Mouse (Mus musculus): ENCODE data around the gene Ctc1. TPM values are rescaled to one million over a fixed set of nuclear protein-coding genes. Genes with fewer than 3 reads are reported as not detected.

The Ctc1 gene
- polyA plus RNA-seq, 1 experiment from 2014 or later = 58.8 TPM

- Histone ChIP-seq H3K4me3 (replicated peaks) (peak overlapping the region; percentile 52), H3K9ac (replicated peaks) (peak overlapping the region; percentile 66), H3K4me2 (replicated peaks) (peak overlapping the region; percentile 50), H3K27me3 (no peaks in the 10 kb centered on the region), H3K9me3 (no peaks in the 10 kb centered on the region), H3K36me3 (peaks cover 27% of the 10 kb centered on the region), H3K27ac (peak overlapping the region; percentile 68), H3K4me1 (replicated peaks) (peaks cover 30% of the 10 kb centered on the region)
- under 1% methylated on average over 34 of the region's 34 CpGs for WGBS
- 0 out of 2 replicates have a peak, but pooled peaks have one; percentile 5 for ATAC-seq
Measured at GRCm38 (mm10) chr11:69037231-69038061, 21.7 kb downstream of the Ctc1 start.

- ATAC-seq = no peak
- 0 out of 2 replicates have a peak overlapping the region, but pooled peaks have one; percentile 85 for H3K27ac ChIP-seq
- no peaks in the 10 kb centered on the region for H3K9me3 ChIP-seq
- H3K27me3 ChIP-seq = no peaks in the 10 kb centered on the region
- no peak overlapping the region for H3K9ac ChIP-seq (replicated peaks)
- peaks cover 30% of the 10 kb centered on the region for H3K4me1 ChIP-seq (replicated peaks)
- H3K4me2 ChIP-seq (replicated peaks) = 0 out of 2 replicates have a peak overlapping the region, but pooled peaks have one; percentile 73
- no peak overlapping the region for H3K4me3 ChIP-seq (replicated peaks)
- H3K36me3 ChIP-seq = peaks cover 20% of the 10 kb centered on the region
- WGBS = 75% methylated on average over 5 of the region's 5 CpGs
Measured at GRCm38 (mm10) chr11:69038173-69038572, 22.5 kb downstream of the Ctc1 start.

- H3K27me3 ChIP-seq = no peaks in the 10 kb centered on the region
- peak within 1 kb of the TSS; percentile 62 for H3K4me3 ChIP-seq (replicated peaks)
- H3K4me2 ChIP-seq (replicated peaks) = peak within 1 kb of the TSS; percentile 93
- peak within 1 kb of the TSS; percentile 63 for H3K9ac ChIP-seq (replicated peaks)
- ATAC-seq = peak; percentile 84
- peaks cover 18% of the 10 kb centered on the region for H3K36me3 ChIP-seq
- H3K27ac ChIP-seq = peak within 1 kb of the TSS; percentile 61
- H3K9me3 ChIP-seq = no peaks in the 10 kb centered on the region
- H3K4me1 ChIP-seq (replicated peaks) = peaks cover 31% of the 10 kb centered on the region
- under 1% methylated on average over 54 of the region's 54 CpGs for WGBS
Measured at GRCm38 (mm10) chr11:69045531-69046394, 30.1 kb downstream of the Ctc1 start, which contains the start of gene Aurkb. Gene Aurkb (plus strand): TSS chr11:69045647.

- no peak for ATAC-seq
- WGBS = 21% methylated on average over 9 of the region's 9 CpGs
- Histone ChIP-seq H3K27me3 (no peaks in the 10 kb centered on the region), H3K4me1 (replicated peaks) (peaks cover 31% of the 10 kb centered on the region), H3K4me2 (replicated peaks) (peak overlapping the region; percentile 93), H3K9ac (replicated peaks) (peak overlapping the region; percentile 63), H3K27ac (no peak overlapping the region), H3K9me3 (no peaks in the 10 kb centered on the region), H3K4me3 (replicated peaks) (peak overlapping the region; percentile 62), H3K36me3 (peaks cover 20% of the 10 kb centered on the region)
Measured at GRCm38 (mm10) chr11:69046395-69046774, 30.7 kb downstream of the Ctc1 start.

- Histone ChIP-seq H3K27me3 (no peaks in the 10 kb centered on the region), H3K9ac (replicated peaks) (no peak overlapping the region), H3K36me3 (peaks cover 20% of the 10 kb centered on the region), H3K27ac (no peak overlapping the region), H3K4me2 (replicated peaks) (peak overlapping the region; percentile 93), H3K4me3 (replicated peaks) (no peak overlapping the region), H3K4me1 (replicated peaks) (peaks cover 31% of the 10 kb centered on the region), H3K9me3 (no peaks in the 10 kb centered on the region)
- ATAC-seq = no peak
- 93% methylated on average over 12 of the region's 12 CpGs for WGBS
Measured at GRCm38 (mm10) chr11:69047592-69047991, 31.9 kb downstream of the Ctc1 start.

- no peak overlapping the region for H3K9ac ChIP-seq (replicated peaks)
- WGBS = 93% methylated on average over 14 of the region's 14 CpGs
- no peaks in the 10 kb centered on the region for H3K27me3 ChIP-seq
- H3K27ac ChIP-seq = no peak overlapping the region
- peaks cover 31% of the 10 kb centered on the region for H3K4me1 ChIP-seq (replicated peaks)
- no peak overlapping the region for H3K4me3 ChIP-seq (replicated peaks)
- no peak overlapping the region for H3K4me2 ChIP-seq (replicated peaks)
- no peak for ATAC-seq
- H3K36me3 ChIP-seq = peaks cover 20% of the 10 kb centered on the region
- no peaks in the 10 kb centered on the region for H3K9me3 ChIP-seq
Measured at GRCm38 (mm10) chr11:69048151-69048550, 32.4 kb downstream of the Ctc1 start.

GRCm38 (mm10) chr11:69050748-69051147, 35.0 kb downstream of the Ctc1 start:
- no peak for ATAC-seq
- Histone ChIP-seq H3K4me2 (replicated peaks) (no peak overlapping the region), H3K36me3 (peaks cover 20% of the 10 kb centered on the region)

GRCm38 (mm10) chr11:69051771-69052170, 36.1 kb downstream of the Ctc1 start:
- H3K4me3 ChIP-seq (replicated peaks) = no peak overlapping the region
- H3K4me2 ChIP-seq (replicated peaks) = no peak overlapping the region
- H3K9ac ChIP-seq (replicated peaks) = no peak overlapping the region
- H3K9me3 ChIP-seq = no peaks in the 10 kb centered on the region
- ATAC-seq = no peak
- peaks cover 18% of the 10 kb centered on the region for H3K4me1 ChIP-seq (replicated peaks)
- H3K27me3 ChIP-seq = no peaks in the 10 kb centered on the region
- 53% methylated on average over 4 of the region's 4 CpGs for WGBS
- no peak overlapping the region for H3K27ac ChIP-seq
- peaks cover 20% of the 10 kb centered on the region for H3K36me3 ChIP-seq

More at GRCm38 (mm10) chr11:69050748-69051147, 35.0 kb downstream of the Ctc1 start:
- H3K27me3 ChIP-seq = no peaks in the 10 kb centered on the region
- peaks cover 28% of the 10 kb centered on the region for H3K4me1 ChIP-seq (replicated peaks)
- WGBS = 89% methylated on average over 8 of the region's 8 CpGs
- H3K9me3 ChIP-seq = no peaks in the 10 kb centered on the region
- no peak overlapping the region for H3K27ac ChIP-seq
- no peak overlapping the region for H3K9ac ChIP-seq (replicated peaks)
- H3K4me3 ChIP-seq (replicated peaks) = no peak overlapping the region

- Histone ChIP-seq H3K36me3 (peaks cover 20% of the 10 kb centered on the region), H3K4me2 (replicated peaks) (no peak overlapping the region), H3K27ac (no peak overlapping the region), H3K4me3 (replicated peaks) (no peak overlapping the region), H3K4me1 (replicated peaks) (peaks cover 11% of the 10 kb centered on the region), H3K27me3 (no peaks in the 10 kb centered on the region), H3K9ac (replicated peaks) (no peak overlapping the region), H3K9me3 (no peaks in the 10 kb centered on the region)
- no peak for ATAC-seq
- WGBS = 92% methylated on average over 2 of the region's 2 CpGs
Measured at GRCm38 (mm10) chr11:69052824-69053421, 37.2 kb downstream of the Ctc1 start.

GRCm38 (mm10) chr11:69053848-69054247, 38.1 kb downstream of the Ctc1 start:
- no peak for ATAC-seq
- 84% methylated on average over 3 of the region's 3 CpGs for WGBS
- H3K27me3 ChIP-seq = no peaks in the 10 kb centered on the region
- no peak overlapping the region for H3K9ac ChIP-seq (replicated peaks)
- H3K4me2 ChIP-seq (replicated peaks) = no peak overlapping the region
- peaks cover 19% of the 10 kb centered on the region for H3K4me1 ChIP-seq (replicated peaks)
- H3K36me3 ChIP-seq = peaks cover 14% of the 10 kb centered on the region
- H3K4me3 ChIP-seq (replicated peaks) = no peak overlapping the region
- no peak overlapping the region for H3K27ac ChIP-seq
- H3K9me3 ChIP-seq = no peaks in the 10 kb centered on the region

GRCm38 (mm10) chr11:69058265-69058664, 42.6 kb downstream of the Ctc1 start:
- H3K27ac ChIP-seq = peak overlapping the region; percentile 94
- H3K36me3 ChIP-seq = no peaks in the 10 kb centered on the region; the same call in 1 of the 2 replicates
- WGBS = 79% methylated on average over 2 of the region's 2 CpGs
- H3K4me3 ChIP-seq (replicated peaks) = peak overlapping the region; percentile 93
- peak overlapping the region; percentile 75 for H3K4me2 ChIP-seq (replicated peaks)
- no peaks in the 10 kb centered on the region for H3K9me3 ChIP-seq
- ATAC-seq = no peak
- peaks cover 31% of the 10 kb centered on the region for H3K4me1 ChIP-seq (replicated peaks)
- no peaks in the 10 kb centered on the region for H3K27me3 ChIP-seq
- peak overlapping the region; percentile 77 for H3K9ac ChIP-seq (replicated peaks)

All from midbrain, embryonic 13.5 days (tissue).